8 mouse cellular contexts compared by ENCODE assay signal in the genomic region with DNA sequence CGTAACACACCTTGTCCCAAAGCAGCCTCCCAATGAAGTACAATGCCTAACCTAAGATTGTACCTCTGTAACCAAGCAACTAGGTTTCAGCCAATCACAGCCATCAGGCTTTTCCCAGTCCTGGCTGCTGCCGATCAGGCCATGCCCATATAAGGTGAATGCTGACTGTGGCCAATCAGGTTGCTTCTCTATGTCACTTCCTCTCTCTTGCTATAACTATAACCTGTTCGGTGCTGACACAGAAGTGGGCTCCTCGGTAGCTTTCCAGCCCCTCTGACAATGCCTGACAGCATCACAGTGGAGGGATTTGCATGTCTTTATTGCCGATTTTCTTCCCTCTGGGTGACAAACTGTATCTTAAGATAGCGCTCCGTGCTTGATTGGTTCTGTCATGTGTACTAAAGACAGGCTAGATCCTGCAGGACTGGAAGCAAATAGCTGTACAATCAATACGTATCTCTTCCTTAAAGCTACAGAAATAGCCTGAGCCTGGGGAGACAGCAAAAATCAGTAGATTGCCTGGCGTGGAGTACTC.
DNase-seq lines count a peak whose midpoint lies in the region; ATAC-seq and TF ChIP-seq lines count a peak whose summit lies in the region.

No protein-coding gene starts in this region.

- peak; percentile 97 for DNase-seq in ES-CJ7 (ENCODE audit: low read depth, low spot score)
- peak; percentile 81 to 82 for DNase-seq in cerebellum, postnatal 10 days
- DNase-seq in gonadal fat pad, adult 2 months (ENCODE audit: low read depth): peak; percentile 70
- DNase-seq in left cerebral cortex, adult 9 months (ENCODE audit: low spot score in 2 of 2): peak; percentile 90 to 91
- DNase-seq in gastrocnemius, postnatal 36 days: no peak

- peak overlapping the region; percentile 43 for H3K4me2 ChIP-seq in intestine, embryonic 15.5 days (replicated peaks)
- no peak overlapping the region for H3K4me2 ChIP-seq in myocyte (ENCODE audit: low read depth)

- H3K4me1 ChIP-seq in intestine, embryonic 15.5 days (replicated peaks): 0 out of 2 replicates have a peak, but pooled peaks cover under 1% of the 10 kb centered on the region

- H3K9ac ChIP-seq in intestine, embryonic 15.5 days: no peak overlapping the region

- H3K36me3 ChIP-seq in intestine, embryonic 15.5 days: no peaks in the 10 kb centered on the region
- no peaks in the 10 kb centered on the region for H3K36me3 ChIP-seq in myocyte (ENCODE audit: control insufficient read depth, insufficient read depth)

- TF ChIP-seq POLR2A in myocyte (IDR thresholded peaks at IDR 0.05; ENCODE audit: insufficient read length, low read depth): no peak

- no peaks in the 10 kb centered on the region for H3K27me3 ChIP-seq in intestine, embryonic 15.5 days (replicated peaks)
- no peaks in the 10 kb centered on the region for H3K27me3 ChIP-seq in myocyte (ENCODE audit: control insufficient read depth, insufficient read depth, insufficient read length)

- peak; percentile 95 for ATAC-seq in intestine, embryonic 15.5 days
- ATAC-seq in CD4-positive, CD25-positive, alpha-beta regulatory T cell, adult 4 months: no peak

- intact Hi-C loops in gastrocnemius, postnatal 36 days (cut with DNase I): no loop called here

- no peaks in the 10 kb centered on the region for H3K9me3 ChIP-seq in intestine, embryonic 15.5 days

- no peak overlapping the region for H3K4me3 ChIP-seq in intestine, embryonic 15.5 days (replicated peaks)
- H3K4me3 ChIP-seq in myocyte: no peak overlapping the region

- no peaks in the 10 kb centered on the region for H3K79me2 ChIP-seq in myocyte (ENCODE audit: control insufficient read depth, insufficient read depth)

- H3K27ac ChIP-seq in intestine, embryonic 15.5 days: no peak overlapping the region

- H3ac ChIP-seq in myocyte (ENCODE audit: control insufficient read depth, insufficient read length): no peak overlapping the region

- WGBS in intestine, embryonic 15.5 days: 59% methylated on average over 9 of the region's 9 CpGs

TF ChIP-seq in myocyte, 11 proteins besides CTCF, POLR2A, EP300 and RAD21:
- TF ChIP-seq MYOD1 (IDR thresholded peaks at IDR 0.05; ENCODE audit: control insufficient read depth in 1 of 3, insufficient read length in 2 of 3, low read depth in 2 of 3) (no peak), SRF (IDR thresholded peaks at IDR 0.05; ENCODE audit: control insufficient read depth, insufficient read length, low read depth) (peak; percentile 79)
TF ChIP-seq in myocyte: peak in this region for 1.

Comparison
In these comparisons a context has a peak if more than half of its experiments do, and no peak if none do; other contexts are left out.
1. DNase-seq: peak in ES-CJ7 (single experiment), cerebellum, postnatal 10 days (2 of 2), gonadal fat pad, adult 2 months (single experiment) and left cerebral cortex, adult 9 months (2 of 2); none in gastrocnemius, postnatal 36 days (0 of 2).